Mouse (Mus musculus) B cell, adult (primary cell): Measurements from ENCODE around the gene Vmn1r159. TPM values are rescaled to one million over a fixed set of nuclear protein-coding genes. Genes with fewer than 3 reads are reported as not detected.

Experiments
- total RNA-seq: library from RNA; stranded (reverse); gene quantifications from 4 replicates; pipeline ENCODE4 v1.2.4, GENCODE M21; 2023; ENCODE audit not compliant: inconsistent age

Vmn1r159 gene
- total RNA-seq, result not detected in 4 replicates

GRCm38 (mm10) chr7:22843505-22843904 lies at the start of gene Vmn1r159:
Gene Vmn1r159 (minus strand): TSS chr7:22843605.

GRCm38 (mm10) chr7:22870924-22871323 lies 27.5 kb upstream of the Vmn1r159 start, which contains the start of gene Vmn1r160:
Gene Vmn1r160 (plus strand): TSS chr7:22871224.

Other genes starting within 250 kb of the Vmn1r159 start
- not detected in 4 replicates for gene Vmn1r155, start 185.6 kb downstream of the Vmn1r159 start, total RNA-seq
- gene Gm8693, start 151.3 kb downstream of the Vmn1r159 start, total RNA-seq, result not detected in 4 replicates
- gene Gm4567, start 123.9 kb downstream of the Vmn1r159 start, total RNA-seq, result not detected in 4 replicates
- not detected in 4 replicates for gene Vmn1r157, start 81.9 kb downstream of the Vmn1r159 start, total RNA-seq
- gene Vmn1r158, start 52.8 kb downstream of the Vmn1r159 start, total RNA-seq, result not detected in 4 replicates
- not detected in 4 replicates for gene Vmn1r160, start 27.6 kb upstream of the Vmn1r159 start, total RNA-seq
- not detected in 4 replicates for gene Gm4214, start 141.1 kb upstream of the Vmn1r159 start, total RNA-seq
- not detected in 4 replicates for gene Gm4216, start 176.3 kb upstream of the Vmn1r159 start, total RNA-seq
- not detected in 4 replicates for gene Vmn1r163, start 211.9 kb upstream of the Vmn1r159 start, total RNA-seq
- not detected in 4 replicates for gene Gm8720, start 223.9 kb upstream of the Vmn1r159 start, total RNA-seq